Mouse (Mus musculus) T-helper 17 cell (primary cell): ENCODE results near the gene Arl4a.

ENCODE experiments used
- in situ Hi-C, 2 experiments: fragments of 300-600 bp; cut with MboI, MseI; formaldehyde crosslinking; loops; 1 replicate in 1 of 2; 2 replicates in 1 of 2; pipeline ENCODE4 v1.15.1; 2025; ENCODE audit warnings: high pct_unique_total_duplicates in 2 of 2

The Arl4a gene

DNA sequence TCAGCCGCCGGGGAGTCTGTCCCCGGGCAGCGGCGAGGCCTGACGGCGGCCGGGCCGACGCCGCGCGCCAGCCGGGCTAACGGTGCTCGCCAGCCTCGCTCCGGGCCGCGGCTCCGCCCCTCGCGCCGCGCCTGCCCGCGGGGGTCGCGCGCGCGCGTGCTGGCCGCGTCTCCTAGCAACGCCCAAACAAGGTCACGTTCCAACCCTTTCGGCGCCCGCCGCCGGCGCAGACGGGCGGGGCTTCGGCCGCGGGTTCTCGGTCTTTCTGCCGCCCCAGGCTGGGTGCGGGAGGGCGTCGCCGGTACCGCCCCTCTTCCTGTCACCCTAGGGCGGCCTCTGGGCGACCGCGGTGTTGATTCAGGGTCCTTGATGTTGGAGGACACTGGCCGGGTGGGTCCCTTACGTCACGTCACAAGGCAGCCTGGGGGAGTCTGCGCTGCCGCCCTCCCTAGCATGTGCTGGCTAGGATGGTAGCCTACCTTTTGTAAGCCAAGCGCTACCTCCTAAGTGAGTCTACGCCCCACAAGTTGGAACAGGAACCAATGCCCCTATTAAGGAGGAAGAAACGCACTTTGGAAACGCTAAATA is at the start of gene Arl4a:
Gene Arl4a, minus strand, starts transcription at position 150 of the 588 bp plus-strand sequence.
- in situ Hi-C loops = loop anchor here (25.0 kb wide), 3 partner anchors 399 to 1901 kb away; partner anchors contain the start of genes Dock4 (in 1 of the 2) and Zfp277 (in 1 of the 2)

DNA sequence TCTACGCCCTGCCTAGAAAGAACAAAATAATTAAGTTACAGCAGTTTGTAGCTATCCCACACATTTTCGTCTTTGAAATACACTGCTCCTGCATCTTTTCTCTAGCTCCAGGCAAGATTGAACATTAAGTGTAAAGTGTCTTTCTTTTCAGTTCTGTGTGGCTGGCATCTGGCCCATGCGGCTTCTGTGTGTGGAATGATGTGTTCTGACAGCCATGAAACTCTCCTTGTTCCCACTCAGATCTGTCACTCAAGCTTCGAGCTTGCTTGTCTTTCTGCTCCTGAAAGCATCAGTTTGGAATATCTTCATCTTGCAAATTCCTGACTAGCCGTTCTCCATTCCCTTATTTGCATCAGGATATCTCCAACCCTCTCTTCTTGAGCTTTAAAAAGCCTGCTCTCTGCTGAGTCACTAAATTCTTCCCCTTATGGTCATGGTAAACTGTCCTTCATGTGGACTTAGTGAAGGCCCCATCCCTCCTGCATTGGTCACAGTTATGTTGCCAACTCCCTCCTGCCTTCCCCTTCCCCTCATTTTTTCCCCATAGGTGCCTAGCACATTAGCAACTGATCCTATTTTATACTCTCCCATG is 48.0 kb upstream of the Arl4a start:
- in situ Hi-C loops = no loop called here

GRCm38 (mm10) chr12:40082453-40083238 is 44.8 kb upstream of the Arl4a start:
- in situ Hi-C loops = loop anchor here (5.0 kb wide), 1 partner anchor 85 kb away; no protein-coding TSS in a partner anchor

DNA sequence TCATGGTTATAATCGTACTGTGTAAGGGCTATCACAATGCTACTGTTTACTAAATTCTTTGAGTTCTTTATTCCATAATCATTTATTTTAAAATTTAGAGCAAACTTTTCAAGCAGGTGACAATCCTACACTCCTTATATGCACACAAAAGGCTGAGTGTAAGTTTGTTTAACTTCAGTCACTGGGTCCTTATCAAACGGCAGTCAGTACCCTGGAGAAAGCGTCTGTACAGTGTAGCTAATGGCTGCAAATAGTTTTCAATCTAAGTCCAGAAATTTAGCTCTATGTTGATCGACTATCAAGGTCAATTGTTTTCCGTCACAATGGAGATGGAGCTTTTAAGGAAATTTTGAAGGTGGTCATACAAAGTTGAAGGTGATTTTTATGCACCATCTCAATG is 44.2 kb upstream of the Arl4a start:
- in situ Hi-C loops = loop anchor here (5.0 kb wide), 1 partner anchor 85 kb away; no protein-coding TSS in a partner anchor

GRCm38 (mm10) chr12:40073660-40074059 is 35.8 kb upstream of the Arl4a start:
- in situ Hi-C loops = no loop called here

DNA sequence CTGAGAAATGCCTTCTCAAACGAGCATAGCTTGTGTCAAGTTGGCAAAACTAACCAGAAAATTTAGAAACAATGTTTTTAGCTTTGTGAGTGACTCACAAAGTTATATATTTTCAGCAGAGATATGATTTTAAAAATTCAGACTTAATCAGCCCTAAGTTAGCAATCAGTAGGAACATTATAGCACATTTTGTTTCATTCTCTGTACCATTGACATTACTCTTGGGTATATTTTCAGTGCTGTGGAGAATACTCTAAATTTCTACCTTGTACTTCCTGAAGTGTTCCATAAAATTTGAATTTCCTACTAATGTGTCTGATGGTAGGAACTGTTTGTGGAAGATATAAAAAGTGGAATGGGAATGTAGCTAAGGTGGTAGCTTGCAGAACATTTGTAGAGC is 9.2 kb upstream of the Arl4a start:
- in situ Hi-C loops = loop anchor here (25.0 kb wide), 3 partner anchors 390 to 1910 kb away; partner anchors contain the start of genes Dock4 (in 1 of the 2) and Zfp277 (in 1 of the 2)

- in situ Hi-C loops = loop anchor here (5.0 to 25.0 kb wide), 6 partner anchors 377 to 1907 kb away; partner anchors contain the start of genes Dock4 (in 1 of the 2) and Zfp277 (in 1 of the 2)
These were observed 6.2 kb upstream of the Arl4a start for GRCm38 (mm10) chr12:40043816-40044585.

GRCm38 (mm10) chr12:40040067-40040466 is 2.2 kb upstream of the Arl4a start:
- in situ Hi-C loops = loop anchor here (5.0 to 25.0 kb wide), 6 partner anchors 373 to 1903 kb away; partner anchors contain the start of genes Dock4 (in 1 of the 2) and Zfp277 (in 1 of the 2)

DNA sequence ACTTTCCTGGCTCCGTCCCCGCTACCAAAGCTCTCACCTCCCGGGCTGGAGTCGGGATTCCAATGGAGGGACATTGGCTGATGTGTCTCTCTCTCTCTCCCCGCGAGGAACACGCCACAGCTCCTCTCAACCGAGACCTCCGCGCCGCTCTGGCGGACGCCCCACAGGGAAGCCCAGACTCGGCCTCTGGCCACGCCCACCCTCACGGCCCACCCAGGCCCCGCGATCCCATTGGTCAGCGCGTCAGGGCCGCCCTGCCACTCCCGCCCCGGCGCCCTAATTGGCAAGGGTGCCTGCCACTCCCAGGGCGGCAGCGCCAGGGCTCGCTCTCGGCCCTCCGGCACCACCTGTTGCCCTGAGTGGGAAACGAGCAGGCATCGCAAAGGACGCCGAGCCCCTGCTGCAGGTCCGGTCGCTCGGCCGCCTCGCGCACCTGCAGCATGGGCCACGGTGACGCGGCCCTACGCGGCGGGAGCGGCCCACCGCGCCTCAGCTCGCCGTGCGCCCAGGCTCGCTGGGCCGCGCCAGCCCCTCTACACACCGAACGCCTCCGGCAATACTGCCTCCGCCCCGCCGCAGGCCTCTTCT is 505 bp downstream of the Arl4a start:
- in situ Hi-C loops = loop anchor here (25.0 kb wide), 3 partner anchors 400 to 1900 kb away; partner anchors contain the start of genes Dock4 (in 1 of the 2) and Zfp277 (in 1 of the 2)

GRCm38 (mm10) chr12:40036666-40037065 is 1.2 kb downstream of the Arl4a start:
- in situ Hi-C loops = loop anchor here (25.0 kb wide), 3 partner anchors 401 to 1901 kb away; partner anchors contain the start of genes Dock4 (in 1 of the 2) and Zfp277 (in 1 of the 2)

GRCm38 (mm10) chr12:40035506-40035905 is 2.3 kb downstream of the Arl4a start:
- in situ Hi-C loops = loop anchor here (25.0 kb wide), 3 partner anchors 402 to 1902 kb away; partner anchors contain the start of genes Dock4 (in 1 of the 2) and Zfp277 (in 1 of the 2)

DNA sequence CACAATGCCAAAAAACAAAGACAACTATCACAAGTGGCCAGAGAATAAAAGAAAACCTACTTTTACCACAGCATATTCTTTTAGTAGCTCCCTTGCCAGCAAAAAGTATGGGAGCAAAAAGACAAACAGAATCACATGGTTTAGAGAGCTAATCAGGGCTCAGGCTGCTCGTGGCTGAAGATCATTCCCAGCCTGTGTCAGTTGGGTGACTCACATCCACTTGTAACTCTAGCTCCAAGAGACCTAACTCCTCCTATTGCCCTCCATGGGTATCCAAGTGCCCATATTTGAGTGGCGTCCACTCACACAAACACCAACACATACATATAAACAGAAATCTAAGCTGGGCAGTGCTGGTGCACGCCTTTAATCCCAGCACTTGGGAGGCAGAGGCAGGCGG is 8.6 kb downstream of the Arl4a start:
- in situ Hi-C loops = loop anchor here (25.0 kb wide), 3 partner anchors 408 to 1908 kb away; partner anchors contain the start of genes Dock4 (in 1 of the 2) and Zfp277 (in 1 of the 2)

GRCm38 (mm10) chr12:40027846-40028245 is 10.0 kb downstream of the Arl4a start:
- in situ Hi-C loops = loop anchor here (25.0 kb wide), 3 partner anchors 409 to 1909 kb away; partner anchors contain the start of genes Dock4 (in 1 of the 2) and Zfp277 (in 1 of the 2)

DNA sequence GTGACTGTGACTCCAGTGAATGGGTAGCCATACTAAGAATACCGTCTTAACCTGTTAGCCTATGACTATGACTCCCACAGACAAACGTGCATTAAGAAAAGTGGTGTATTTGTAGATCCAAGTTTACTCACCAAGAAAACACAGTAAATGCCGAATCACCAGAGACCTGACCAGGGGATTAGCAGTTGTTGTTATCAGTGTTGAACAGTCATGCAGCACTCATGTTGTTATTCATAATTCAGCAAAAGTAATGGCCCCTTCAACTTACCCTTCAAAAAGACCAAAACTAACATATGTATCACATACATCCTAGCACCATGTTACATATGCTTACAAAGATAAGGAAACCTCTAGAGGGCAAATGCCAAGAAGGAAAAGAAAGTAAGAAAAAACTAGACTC is 10.4 kb downstream of the Arl4a start:
- in situ Hi-C loops = loop anchor here (25.0 kb wide), 3 partner anchors 410 to 1910 kb away; partner anchors contain the start of genes Dock4 (in 1 of the 2) and Zfp277 (in 1 of the 2)

DNA sequence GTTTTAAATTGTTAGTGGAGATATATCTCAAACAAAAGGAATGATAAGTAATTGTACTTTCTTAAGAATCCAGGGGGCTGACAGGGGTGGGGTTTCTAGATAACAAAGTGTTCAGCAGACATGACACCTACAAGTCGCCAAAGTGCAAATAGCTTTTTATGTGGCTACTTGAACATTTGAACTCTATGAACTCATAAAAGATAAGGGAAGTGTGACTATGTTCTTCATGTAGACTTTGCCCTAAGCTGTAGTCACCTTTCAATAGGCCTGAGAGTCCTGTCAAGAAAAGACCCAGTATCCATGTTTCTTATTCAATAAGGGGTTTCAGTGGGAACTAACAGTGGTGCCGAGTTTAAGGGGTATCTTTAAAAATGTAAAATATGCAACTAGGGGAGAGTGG is 13.9 kb downstream of the Arl4a start:
- in situ Hi-C loops = no loop called here

DNA sequence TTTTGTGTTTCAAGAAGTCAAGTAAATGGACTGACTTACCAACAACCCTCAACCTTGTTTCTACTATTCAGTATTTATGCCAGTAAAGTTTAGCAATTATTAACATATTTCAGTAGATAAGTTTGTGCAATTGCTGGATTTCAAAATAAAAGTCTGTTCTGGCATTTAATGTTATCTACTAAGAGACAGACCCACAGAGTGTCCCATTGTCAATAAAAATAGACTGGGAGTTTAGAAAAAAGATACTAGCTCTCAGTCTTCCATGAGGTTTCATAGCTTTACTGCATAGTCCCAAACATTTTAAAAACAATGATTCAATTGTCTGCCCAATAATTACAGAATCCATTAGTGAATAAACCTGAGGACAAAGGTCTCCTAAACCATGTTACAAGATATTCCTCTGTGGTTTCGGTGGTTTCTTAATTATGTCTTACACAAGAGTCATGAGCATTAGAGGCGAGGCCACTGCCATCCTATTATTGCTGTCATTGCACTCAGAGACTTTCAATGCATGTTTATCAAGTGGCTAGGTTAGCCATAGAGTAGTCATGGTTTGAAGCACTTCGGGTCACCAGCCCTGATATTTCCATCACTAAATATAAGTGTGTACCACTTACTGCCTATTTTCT is 14.7 kb downstream of the Arl4a start:
- in situ Hi-C loops = no loop called here

- in situ Hi-C loops = no loop called here
These were observed 15.5 kb downstream of the Arl4a start for GRCm38 (mm10) chr12:40022344-40022743.

- in situ Hi-C loops = no loop called here
These were observed 19.8 kb downstream of the Arl4a start for GRCm38 (mm10) chr12:40017955-40018505.
